Mouse (Mus musculus) cerebellum, postnatal 10 days (tissue): ENCODE data around the gene Ing1.
A peak's percentile ranks its signal among the peaks of the same experiment; 100 is the strongest.
"Not testable (repeated sequence)": the region's sequence is repeated elsewhere in the genome, so short reads cannot be mapped to it uniquely, and the experiment has no call there.

Source experiments
- DNase-seq, 2 experiments: peaks; one replicate each; pipeline ENCODE4 v3.0.0; 2021; ENCODE audit warnings: mixed read lengths in 2 of 2

Ing1 gene

GRCm38 (mm10) chr8:11551497-11551896, 3.9 kb upstream of the Ing1 start:
- not testable (repeated sequence) for DNase-seq

- DNase-seq = no peak
These were observed 3.0 kb upstream of the Ing1 start for GRCm38 (mm10) chr8:11552390-11552789.

GRCm38 (mm10) chr8:11555720-11556591, 585 bp downstream of the Ing1 start:
- peak; percentile 99 to 100 for DNase-seq

- peak; percentile 77 for DNase-seq
These were observed 1.5 kb downstream of the Ing1 start for GRCm38 (mm10) chr8:11556691-11557423.

DNA sequence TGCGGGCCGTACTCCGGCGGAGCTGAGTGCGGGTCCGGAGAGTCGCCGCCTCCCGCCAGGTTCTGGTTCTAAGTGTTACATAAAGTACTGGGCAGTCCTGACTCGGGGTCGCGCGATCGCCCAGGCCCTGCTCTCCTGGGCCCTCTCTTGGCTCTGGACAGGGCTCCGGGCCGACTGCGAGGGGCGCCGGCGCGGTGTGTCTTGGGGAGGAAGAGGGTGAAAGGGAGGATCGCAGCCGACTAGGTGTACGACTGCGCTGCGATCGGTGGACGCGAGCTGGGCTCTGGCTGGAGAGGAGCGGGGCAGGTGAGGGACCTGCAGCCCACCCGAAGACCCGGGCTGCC, 2.0 kb downstream of the Ing1 start:
- peak; percentile 69 to 72 for DNase-seq

GRCm38 (mm10) chr8:11557768-11558629, 2.6 kb downstream of the Ing1 start:
- peak; percentile 98 to 99 for DNase-seq

- no peak for DNase-seq
These were observed 4.1 kb downstream of the Ing1 start for GRCm38 (mm10) chr8:11559511-11559910.

DNA sequence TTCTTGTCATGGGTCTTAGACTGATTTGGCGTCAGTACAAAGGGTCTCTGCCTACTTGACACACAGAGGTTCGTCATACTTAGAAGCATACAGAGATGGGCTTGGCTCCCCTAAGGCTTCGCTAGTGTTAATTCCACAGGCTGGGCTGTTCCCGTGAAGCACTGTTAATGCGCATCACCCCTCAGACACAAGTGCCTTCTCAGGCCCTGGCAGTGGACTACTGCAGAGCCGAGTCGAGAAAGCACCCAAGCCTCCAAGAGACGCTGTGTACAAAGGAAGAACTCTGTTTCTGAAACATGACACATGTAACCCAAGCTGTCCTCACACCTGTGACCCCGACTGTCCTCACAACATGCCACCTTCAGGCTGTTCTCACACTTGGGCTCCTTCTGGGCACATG, 4.8 kb downstream of the Ing1 start:
- no peak for DNase-seq

DNA sequence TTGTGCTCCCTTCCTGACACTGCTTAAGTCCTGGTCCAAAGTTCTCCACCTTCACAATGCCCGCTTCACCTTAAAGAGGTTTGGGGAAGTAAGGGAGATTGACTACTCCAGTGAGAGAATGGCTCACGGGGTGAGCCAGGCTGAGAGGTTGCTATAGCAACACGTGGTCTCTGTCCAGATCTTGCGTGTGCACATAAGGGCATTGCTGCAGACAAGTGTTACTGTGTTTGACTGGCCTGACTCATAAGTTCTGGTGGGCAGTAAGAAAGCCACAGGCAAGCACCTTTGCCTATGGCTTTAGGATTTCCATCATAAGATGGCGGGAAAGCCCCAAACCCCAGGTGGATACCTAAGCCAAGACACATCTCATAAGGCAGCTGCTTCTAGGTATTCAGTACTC, 8.9 kb downstream of the Ing1 start:
- DNase-seq = no peak

DNA sequence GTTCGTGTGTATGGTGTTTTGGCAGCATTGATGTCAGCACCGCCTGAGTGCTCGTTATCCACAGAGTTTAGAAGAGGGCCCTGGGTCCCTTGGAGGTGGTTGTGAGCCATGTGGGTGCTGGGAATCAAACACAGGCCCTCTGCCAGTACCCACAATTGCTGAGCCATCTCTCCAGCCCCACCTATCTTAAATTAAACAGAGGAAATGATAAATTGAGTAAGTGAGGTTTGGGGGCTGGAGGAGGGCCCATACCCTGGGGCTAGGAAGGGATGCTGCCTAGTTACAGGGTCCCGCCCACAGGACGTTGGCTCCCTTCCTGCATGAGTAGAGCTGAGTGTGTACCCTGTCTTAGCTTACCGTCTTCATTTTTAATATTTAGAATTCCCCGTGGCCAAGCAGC, 9.3 kb downstream of the Ing1 start:
- no peak for DNase-seq

GRCm38 (mm10) chr8:11568193-11568592, 12.8 kb downstream of the Ing1 start:
- DNase-seq = not testable (repeated sequence)

DNA sequence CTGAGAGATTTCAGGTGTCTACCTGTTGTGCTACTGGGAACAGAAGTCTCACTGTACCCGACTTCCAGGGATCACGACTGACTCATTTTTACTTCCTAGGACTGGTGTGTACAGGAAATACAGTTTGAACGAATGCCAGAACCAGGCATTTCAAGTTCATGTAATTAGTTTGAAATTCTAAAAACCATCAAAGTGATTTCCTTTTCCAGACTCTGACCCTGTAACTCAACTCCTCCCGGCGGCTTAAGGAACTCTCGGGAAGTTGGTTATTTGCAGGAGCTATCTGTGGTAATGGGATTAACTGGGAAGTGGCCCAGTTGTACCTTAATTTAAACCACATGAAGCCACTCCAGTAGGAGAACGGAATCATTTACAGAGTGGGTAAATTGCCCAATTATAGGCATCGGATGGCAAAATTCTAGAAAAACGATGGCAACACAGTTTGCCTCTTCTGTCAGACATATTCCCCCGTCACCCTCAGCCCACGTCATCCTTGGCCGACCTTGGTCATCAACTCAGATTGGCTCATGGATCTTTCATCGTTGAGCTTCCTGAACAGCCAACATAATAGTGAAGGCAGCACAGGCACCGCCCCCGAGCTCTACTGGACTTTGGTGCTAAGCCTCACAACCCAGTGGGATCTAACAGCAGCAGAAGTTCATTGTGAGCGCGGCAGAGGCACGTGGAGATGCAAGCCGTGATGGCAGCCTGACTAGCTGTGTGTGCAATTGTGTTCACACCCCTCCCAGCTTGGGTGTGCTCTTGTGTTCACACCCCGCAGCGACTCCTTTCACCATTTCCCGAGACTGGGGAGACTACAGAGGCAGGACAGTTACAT, 14.1 kb downstream of the Ing1 start:
- DNase-seq = no peak

GRCm38 (mm10) chr8:11570742-11571141, 15.4 kb downstream of the Ing1 start:
- DNase-seq = no peak

DNA sequence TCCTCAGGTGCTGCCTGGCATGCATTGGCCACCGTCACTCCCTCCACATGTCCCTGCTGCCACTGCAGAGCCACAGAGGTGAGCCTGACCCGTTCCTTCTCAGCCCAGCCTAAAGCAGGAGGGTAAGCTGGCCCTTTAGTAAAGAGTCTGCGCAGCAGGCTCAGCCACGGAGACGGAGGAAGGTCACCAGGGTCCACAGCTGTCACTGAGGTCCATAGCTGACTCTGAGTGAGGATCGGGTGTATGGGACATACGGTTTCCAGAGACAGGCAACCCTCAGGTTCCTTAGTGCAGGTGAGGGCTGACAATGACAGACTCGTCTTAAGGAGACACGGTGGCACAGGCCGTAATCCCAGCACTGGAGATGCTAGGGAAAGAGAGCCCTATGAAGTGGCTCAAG, 16.6 kb downstream of the Ing1 start:
- DNase-seq = no peak

DNA sequence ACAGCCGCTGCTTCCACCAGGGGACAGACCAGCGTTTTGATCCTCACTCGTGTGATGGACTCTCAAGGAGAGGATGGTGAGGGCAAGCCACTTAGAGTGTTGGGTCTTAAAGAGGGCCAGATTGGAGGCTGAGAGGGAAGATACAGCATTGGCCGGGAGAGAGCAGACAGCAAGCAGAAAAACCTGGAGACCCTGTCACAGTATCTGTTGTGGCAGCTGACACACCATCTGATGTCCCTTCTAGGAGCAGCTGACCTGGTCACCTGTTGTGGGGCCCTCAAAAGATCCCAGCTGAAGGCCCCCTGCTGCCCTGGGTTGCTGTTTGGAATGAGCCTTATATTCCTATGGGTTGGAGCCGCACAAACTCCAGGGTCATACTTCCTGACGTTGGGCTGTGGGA, 17.1 kb downstream of the Ing1 start:
- DNase-seq = no peak

DNA sequence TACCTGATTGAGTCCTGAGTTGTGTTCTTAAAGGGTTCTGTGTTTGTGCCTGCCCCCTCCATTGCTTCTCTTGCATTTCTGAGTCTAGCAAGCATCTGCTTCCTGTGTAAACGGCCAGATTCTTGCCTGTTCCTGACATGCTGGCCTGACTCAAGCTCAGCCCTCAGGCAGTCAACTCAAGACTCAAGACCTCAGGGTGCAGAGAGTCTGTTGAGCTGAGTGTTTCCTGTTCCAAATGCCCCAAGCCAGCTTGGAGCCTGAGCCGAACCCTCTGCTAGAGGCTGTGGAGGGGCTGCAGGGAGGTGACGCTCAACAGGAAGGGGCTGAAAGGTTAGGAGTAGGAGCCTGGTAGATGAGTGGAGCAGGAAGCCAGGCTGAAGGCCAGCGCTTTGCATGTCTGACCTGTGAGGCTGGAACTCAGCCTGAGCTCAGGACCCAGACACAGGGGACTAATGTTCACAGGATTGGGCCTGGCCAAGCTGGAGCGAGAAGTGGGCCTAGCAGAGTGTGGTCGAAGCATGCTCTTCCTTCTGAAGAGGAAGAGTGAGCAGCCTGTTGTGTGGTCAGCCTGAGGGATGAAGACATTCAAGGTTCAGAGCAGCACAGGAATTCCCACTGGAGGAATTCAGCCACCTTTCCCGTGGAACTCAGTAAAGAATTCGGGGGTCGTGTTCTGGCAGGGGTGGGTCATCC, 19.7 kb downstream of the Ing1 start:
- DNase-seq = no peak

DNA sequence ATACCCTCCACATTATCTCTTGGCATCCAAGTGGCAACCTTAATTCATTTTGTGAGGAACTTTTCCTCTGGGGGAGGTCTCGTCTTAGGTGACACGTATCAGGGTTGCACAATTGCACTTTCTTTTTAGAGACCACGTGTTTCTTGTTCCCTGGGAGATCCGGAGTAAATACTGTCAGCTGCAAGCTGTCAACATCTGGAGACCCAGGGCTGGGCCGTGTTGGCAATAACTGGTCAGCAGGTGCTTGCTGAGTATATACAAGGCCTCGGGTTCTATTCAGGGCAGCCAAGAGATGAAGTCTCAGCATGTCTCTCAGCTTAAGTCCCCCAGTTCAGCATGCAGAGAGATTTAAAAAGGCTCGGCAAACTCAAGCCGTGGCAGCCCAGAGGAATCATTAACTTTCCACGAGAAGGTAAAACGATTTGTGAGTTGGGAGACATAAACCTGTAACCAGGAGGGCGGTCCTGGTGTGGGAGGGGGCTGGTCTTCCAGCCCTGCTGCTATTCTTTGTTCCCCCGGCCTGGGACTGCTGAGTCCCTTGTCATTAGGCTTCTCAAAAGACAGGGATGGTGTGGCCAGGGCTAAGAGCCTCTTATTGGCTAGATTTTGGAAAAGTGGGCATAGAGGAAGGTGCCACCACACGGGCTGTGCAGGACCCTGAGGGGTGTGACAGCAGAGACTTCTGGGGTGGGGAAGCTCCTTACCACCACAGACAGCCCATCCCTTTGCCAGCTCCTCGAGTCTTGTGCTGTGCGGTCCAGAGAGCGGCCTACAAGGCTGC, 20.4 kb downstream of the Ing1 start:
- no peak for DNase-seq

DNA sequence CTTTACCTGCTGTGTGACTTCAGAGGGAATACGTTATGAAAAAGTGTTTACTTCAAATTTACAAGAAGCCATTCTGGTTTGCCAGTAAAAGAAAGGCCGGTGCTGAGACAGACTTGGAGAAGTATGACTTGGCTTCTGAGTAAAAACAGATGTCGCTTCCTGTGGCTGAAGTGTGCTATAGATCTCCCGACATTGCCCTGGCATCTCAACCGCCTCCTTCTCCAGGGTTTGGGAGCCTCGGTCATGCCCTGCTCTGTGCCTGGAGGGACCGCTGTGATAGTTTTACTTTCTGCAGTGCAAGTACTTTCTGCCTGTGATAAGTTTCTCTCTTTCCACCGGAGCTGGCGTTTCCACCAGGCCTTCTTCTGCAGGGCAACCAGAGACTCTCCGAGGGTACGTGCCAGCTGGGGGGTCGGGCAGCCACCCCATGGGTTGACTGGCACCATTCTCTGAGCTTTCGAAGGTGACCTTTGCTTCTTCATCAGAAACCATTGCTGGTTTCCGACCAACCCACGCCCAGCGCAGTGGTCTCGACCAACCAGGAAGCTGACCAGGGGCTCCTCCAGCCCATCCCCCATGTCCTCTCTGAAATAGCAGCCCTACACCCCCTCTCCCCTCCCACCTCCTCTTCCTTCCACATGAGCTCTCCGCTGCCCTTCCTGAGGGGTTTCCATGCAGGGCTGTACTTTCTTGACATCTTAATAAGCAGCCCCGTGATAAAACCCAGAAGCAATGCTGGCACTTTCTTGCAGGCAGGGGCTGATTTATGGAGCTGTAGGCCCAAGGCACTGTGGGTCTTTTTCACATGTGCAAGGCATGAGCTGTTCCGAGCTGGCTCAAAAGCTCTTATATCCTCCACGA, 30.4 kb downstream of the Ing1 start:
- DNase-seq = no peak

- no peak for DNase-seq
These were observed 31.0 kb downstream of the Ing1 start for GRCm38 (mm10) chr8:11586374-11586745.

GRCm38 (mm10) chr8:11591837-11592236, 36.5 kb downstream of the Ing1 start:
- no peak for DNase-seq
